Mouse (Mus musculus) heart, adult 2 months (tissue): ENCODE results near the gene Pdzd2.

Source experiments
- CTCF ChIP-seq: fragments of 200-600 bp; IDR thresholded peaks from 2 replicates; pipeline ENCODE4 v1.8.1; 2022; ENCODE audit warnings: antibody characterized with exemption, mild to moderate bottlenecking, moderate library complexity
- EP300 ChIP-seq: fragments of 200-500 bp; IDR thresholded peaks from 2 replicates; pipeline ENCODE4 v1.6.1; 2011; ENCODE audit warnings: low read depth, low read length, control low read depth; ENCODE audit not compliant: insufficient read depth
- POLR2A ChIP-seq: fragments of 200-500 bp; IDR thresholded peaks from 2 replicates; pipeline ENCODE4 v1.6.1; 2011; ENCODE audit warnings: mild to moderate bottlenecking, low read depth, low read length, control low read depth; ENCODE audit not compliant: insufficient read depth

- TF ChIP-seq POLR2A (no peak), EP300 (no peak), CTCF (no peak)
Measured at GRCm38 (mm10) chr15:12706902-12707301, 32.8 kb downstream of the Pdzd2 start.
